Mouse (Mus musculus) stomach, embryonic 15.5 days (tissue): ENCODE data around the gene Bglap. TPM values are rescaled to one million over a fixed set of nuclear protein-coding genes. Genes with fewer than 3 reads are reported as not detected.
"Not testable (repeated sequence)": the region's sequence is repeated elsewhere in the genome, so short reads cannot be mapped to it uniquely, and the experiment has no call there.

Experiments used
- ATAC-seq: fragments of 200-750 bp; cut with Nextera tagmentation; 2 replicates; pipeline ENCODE4 v1.8.0; 2017; ENCODE audit warnings: low read depth, moderate number of reproducible peaks, moderate TSS enrichment; ENCODE audit not compliant: insufficient read depth, low FRiP score
- H3K27ac ChIP-seq: fragments of 300-500 bp; sonication (generic); 2 replicates; pipeline ENCODE4 v1.5.1; 2015; ENCODE audit warnings: mild to moderate bottlenecking, inconsistent platforms
- H3K27me3 ChIP-seq: fragments of 300-500 bp; sonication (generic); replicated peaks from 2 replicates; pipeline ENCODE4 v1.6.1; 2015; ENCODE audit warnings: inconsistent platforms
- H3K36me3 ChIP-seq: fragments of 300-500 bp; sonication (generic); 2 replicates; pipeline ENCODE4 v1.6.1; 2015; ENCODE audit warnings: inconsistent platforms
- H3K4me1 ChIP-seq: fragments of 300-500 bp; sonication (generic); 2 replicates; pipeline ENCODE4 v1.6.1; 2015; ENCODE audit warnings: inconsistent platforms
- H3K4me2 ChIP-seq: fragments of 300-500 bp; sonication (generic); 2 replicates; pipeline ENCODE4 v1.6.1; 2015; ENCODE audit warnings: mild to moderate bottlenecking, inconsistent platforms
- H3K4me3 ChIP-seq: fragments of 300-500 bp; sonication (generic); replicated peaks from 2 replicates; pipeline ENCODE4 v1.5.1; 2015; ENCODE audit warnings: inconsistent platforms
- H3K9ac ChIP-seq: fragments of 300-500 bp; sonication (generic); 2 replicates; pipeline ENCODE4 v1.6.1; 2015; ENCODE audit warnings: inconsistent platforms
- H3K9me3 ChIP-seq: fragments of 300-500 bp; sonication (generic); 2 replicates; pipeline ENCODE4 v1.6.1; 2016; ENCODE audit warnings: inconsistent platforms
- WGBS: fragments of 180-500 bp; shearing (Covaris S2); methylation state at CpG from one replicate; pipeline ENCODE4 v1.1.7; 2015; 5-methylcytosine and 5-hydroxymethylcytosine counted together
- polyA plus RNA-seq: library from polyadenylated mRNA; unstranded; fragments of >200 nt; fragmentation: Nextera tagmentation; extraction: Ambion mirVana; gene quantifications from 2 replicates; pipeline ENCODE4 v1.2.1, GENCODE M21; 2015

Gene Bglap
- polyA plus RNA-seq, 1 experiment from 2014 or later: 0.58 TPM

GRCm38 (mm10) chr3:88382383-88382782 is 1.9 kb downstream of the Bglap start:
- ATAC-seq, H3K9ac ChIP-seq, H3K4me3 ChIP-seq, H3K36me3 ChIP-seq, H3K4me2 ChIP-seq, H3K4me1 ChIP-seq, H3K27ac ChIP-seq, H3K27me3 ChIP-seq, H3K9me3 ChIP-seq: not testable (repeated sequence)
- 45% methylated on average over 3 of the region's 7 CpGs for WGBS

GRCm38 (mm10) chr3:88381389-88382315 is 2.6 kb downstream of the Bglap start:
- H3K9ac ChIP-seq, H3K4me1 ChIP-seq, H3K9me3 ChIP-seq, H3K27me3 ChIP-seq, H3K36me3 ChIP-seq: not testable (repeated sequence)
- peak; percentile 84 for ATAC-seq
- Histone ChIP-seq H3K27ac (peak overlapping the region; percentile 57; the same call in 1 of the 2 replicates), H3K4me3 (peak overlapping the region; percentile 19), H3K4me2 (peak overlapping the region; percentile 52)
- WGBS: 7% methylated on average over 20 of the region's 22 CpGs

GRCm38 (mm10) chr3:88378599-88378998 is 5.7 kb downstream of the Bglap start, which contains the start of gene Bglap2:
Gene Bglap2, minus strand, starts transcription at chr3:88378699.
- not testable (repeated sequence) for H3K27ac ChIP-seq, H3K9ac ChIP-seq, H3K4me3 ChIP-seq, H3K4me2 ChIP-seq, H3K4me1 ChIP-seq, H3K9me3 ChIP-seq, H3K27me3 ChIP-seq, ATAC-seq, H3K36me3 ChIP-seq
- 78% methylated on average over 5 of the region's 5 CpGs for WGBS

- 23% methylated on average over 6 of the region's 7 CpGs for WGBS
- H3K4me3 ChIP-seq: peak overlapping the region; percentile 17
- ATAC-seq, H3K9ac ChIP-seq, H3K27ac ChIP-seq, H3K27me3 ChIP-seq, H3K36me3 ChIP-seq, H3K9me3 ChIP-seq, H3K4me1 ChIP-seq: not testable (repeated sequence)
- peak overlapping the region; percentile 53 for H3K4me2 ChIP-seq
Measured at GRCm38 (mm10) chr3:88376644-88377043, 7.6 kb downstream of the Bglap start.

- 10% methylated on average over 19 of the region's 19 CpGs for whole genome bisulfite sequencing
- H3K4me3 ChIP-seq: peak overlapping the region; percentile 17
Measured at GRCm38 (mm10) chr3:88375750-88376626, 8.3 kb downstream of the Bglap start.

GRCm38 (mm10) chr3:88372643-88373042 is 11.6 kb downstream of the Bglap start, which contains the start of gene Bglap3:
Gene Bglap3, minus strand, starts transcription at chr3:88372743.
- WGBS: 90% methylated on average over 9 of the region's 9 CpGs

More at GRCm38 (mm10) chr3:88375750-88376626, 8.3 kb downstream of the Bglap start:
- Histone ChIP-seq H3K4me2 (peak overlapping the region; percentile 53), H3K27ac (peak overlapping the region; percentile 26; the same call in 1 of the 2 replicates)
- peak; percentile 90 for ATAC-seq
- H3K4me1 ChIP-seq, H3K9me3 ChIP-seq, H3K36me3 ChIP-seq, H3K9ac ChIP-seq, H3K27me3 ChIP-seq: not testable (repeated sequence)

GRCm38 (mm10) chr3:88368511-88368910 is 15.8 kb downstream of the Bglap start:
- H3K4me3 ChIP-seq, H3K9me3 ChIP-seq, H3K27ac ChIP-seq, H3K36me3 ChIP-seq, H3K9ac ChIP-seq, H3K4me2 ChIP-seq, ATAC-seq: not testable (repeated sequence)
- H3K27me3 ChIP-seq: peaks cover 12% of the 10 kb centered on the region
- peaks cover 12% of the 10 kb centered on the region; the same call in 1 of the 2 replicates for H3K4me1 ChIP-seq
- 82% methylated on average over 7 of the region's 7 CpGs for WGBS

More at GRCm38 (mm10) chr3:88372643-88373042, 11.6 kb downstream of the Bglap start, which contains the start of gene Bglap3:
- not testable (repeated sequence) for H3K9ac ChIP-seq, H3K4me3 ChIP-seq, ATAC-seq, H3K27ac ChIP-seq, H3K4me1 ChIP-seq, H3K4me2 ChIP-seq, H3K36me3 ChIP-seq, H3K27me3 ChIP-seq, H3K9me3 ChIP-seq

DNA sequence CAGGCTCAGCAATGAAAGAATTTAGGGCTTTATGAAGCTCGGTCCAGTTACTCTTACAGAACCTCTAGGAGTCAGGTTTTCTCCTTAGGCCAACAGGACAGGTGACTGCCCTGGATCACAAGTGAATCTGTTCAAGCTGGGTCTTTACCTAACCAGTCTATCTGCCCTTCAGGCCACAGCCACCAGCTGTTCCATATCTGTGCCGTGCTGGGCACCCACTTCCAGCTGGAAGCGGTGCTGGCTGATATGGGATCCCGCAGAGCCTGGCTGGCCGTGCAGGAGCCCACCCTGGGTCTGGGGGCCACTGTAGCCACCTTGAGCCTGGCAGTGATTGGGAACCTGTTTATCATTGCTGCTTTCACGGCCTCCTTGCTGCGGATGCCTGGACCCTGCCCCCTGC is 16.7 kb downstream of the Bglap start:
- not testable (repeated sequence) for H3K36me3 ChIP-seq, H3K9me3 ChIP-seq, H3K4me3 ChIP-seq, H3K4me2 ChIP-seq, H3K9ac ChIP-seq, H3K27ac ChIP-seq, ATAC-seq
- Histone ChIP-seq H3K27me3 (peaks cover 12% of the 10 kb centered on the region), H3K4me1 (peaks cover 12% of the 10 kb centered on the region; the same call in 1 of the 2 replicates)
- WGBS: 41% methylated on average over 4 of the region's 7 CpGs

GRCm38 (mm10) chr3:88366830-88367428 is 17.3 kb downstream of the Bglap start:
- Histone ChIP-seq H3K27me3 (peaks cover 12% of the 10 kb centered on the region), H3K4me2 (peak overlapping the region; percentile 49), H3K4me3 (peak overlapping the region; percentile 20), H3K4me1 (peaks cover 12% of the 10 kb centered on the region; the same call in 1 of the 2 replicates)
- H3K9ac ChIP-seq, H3K36me3 ChIP-seq, H3K9me3 ChIP-seq, H3K27ac ChIP-seq: not testable (repeated sequence)
- 5% methylated on average over 21 of the region's 22 CpGs for WGBS
- ATAC-seq: peak; percentile 69

DNA sequence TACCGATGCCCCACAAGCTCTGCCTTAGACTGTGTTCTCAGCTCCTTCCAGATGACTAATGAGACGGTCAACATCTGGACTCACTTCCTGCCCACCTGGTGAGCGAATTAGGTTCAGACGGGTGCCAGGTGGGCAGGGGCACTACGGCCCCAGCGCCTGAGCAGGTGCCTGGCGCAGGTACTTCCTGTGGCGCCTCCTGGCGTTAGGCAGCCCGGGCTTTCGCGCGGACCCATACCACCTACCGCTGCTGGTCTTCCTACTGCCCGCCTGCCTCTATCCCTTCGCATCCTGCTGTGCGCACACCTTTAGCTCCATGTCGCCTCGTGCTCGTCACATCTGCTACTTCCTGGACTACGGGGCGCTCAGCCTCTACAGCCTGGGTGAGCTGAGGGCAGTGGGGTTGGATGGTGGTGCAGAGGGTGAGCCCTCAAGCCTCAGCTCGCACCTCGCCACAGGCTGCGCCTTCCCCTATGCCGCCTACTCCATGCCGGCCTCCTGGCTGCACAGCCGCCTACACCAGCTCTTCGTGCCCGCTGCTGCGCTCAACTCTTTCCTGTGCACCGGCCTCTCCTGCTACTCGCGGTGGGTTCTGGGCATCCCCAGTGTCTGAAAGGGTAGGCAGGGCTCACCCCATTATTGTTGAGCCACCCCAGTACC is 18.4 kb downstream of the Bglap start:
- 38% methylated on average over 34 of the region's 34 CpGs for WGBS
- ATAC-seq: no peak
- Histone ChIP-seq H3K4me3 (no peak overlapping the region), H3K4me1 (peaks cover 12% of the 10 kb centered on the region; the same call in 1 of the 2 replicates), H3K27me3 (peaks cover 12% of the 10 kb centered on the region), H3K36me3 (peaks cover 2% of the 10 kb centered on the region; the same call in 1 of the 2 replicates), H3K4me2 (no peak overlapping the region), H3K9me3 (no peaks in the 10 kb centered on the region), H3K9ac (no peak overlapping the region), H3K27ac (no peak overlapping the region)

DNA sequence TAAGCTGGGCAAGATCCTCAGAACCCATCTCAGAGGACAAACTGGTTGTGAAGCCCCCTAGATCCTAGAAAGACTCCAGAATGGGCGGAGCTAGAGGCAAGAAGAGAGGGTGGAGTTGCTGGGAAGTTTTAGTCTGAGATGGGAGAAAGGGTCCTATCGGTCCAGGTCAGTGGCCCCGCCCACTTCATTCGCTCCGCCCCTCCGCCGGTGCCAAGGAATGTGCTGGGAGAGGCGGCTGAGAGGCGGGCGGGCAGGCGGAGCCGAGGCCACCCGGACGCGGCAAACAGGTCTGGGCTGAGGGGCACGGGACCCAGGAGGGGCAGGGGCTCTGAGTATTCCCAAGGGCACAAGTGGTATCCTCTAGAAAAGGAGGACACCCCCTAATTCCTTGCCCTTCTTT is 19.9 kb downstream of the Bglap start, which contains the start of gene Paqr6:
Paqr6 (plus strand) TSS at position 248 of the 400 bp plus-strand sequence.
- Histone ChIP-seq H3K9me3 (no peaks in the 10 kb centered on the region), H3K4me1 (peaks cover 12% of the 10 kb centered on the region; the same call in 1 of the 2 replicates), H3K9ac (no peak within 1 kb of the TSS), H3K27ac (peak within 1 kb of the TSS; percentile 23; the same call in 1 of the 2 replicates), H3K4me2 (peak within 1 kb of the TSS; percentile 44), H3K27me3 (peaks cover 12% of the 10 kb centered on the region), H3K36me3 (peaks cover 17% of the 10 kb centered on the region), H3K4me3 (peak within 1 kb of the TSS; percentile 15)
- peak; percentile 37; the same call in 1 of the 2 replicates for ATAC-seq
- 2% methylated on average over 15 of the region's 16 CpGs for WGBS
